Mouse (Mus musculus): Measurements from ENCODE around the gene Ctxn2.

Gene Ctxn2

GRCm38 (mm10) chr2:125192905-125193304, 56.4 kb downstream of the Ctxn2 start:
- no peak for DNase-seq (ENCODE audit: low read depth in 1 of 2, low spot score in 2 of 2)

- no peak for DNase-seq (ENCODE audit: low read depth in 1 of 2, low spot score in 2 of 2)
Observed at GRCm38 (mm10) chr2:125196771-125197170, 60.3 kb downstream of the Ctxn2 start.
